Mouse (Mus musculus): Measurements from ENCODE around the gene Olfr622. TPM values are rescaled to one million over a fixed set of nuclear protein-coding genes. Genes with fewer than 3 reads are reported as not detected.

Gene Olfr622
- not detected in 2 replicates for polyA plus RNA-seq (2016; fragmentation: Nextera tagmentation; extraction: Ambion mirVana)

- 80% methylated on average over 1 of the region's 1 CpGs for WGBS
- H3K36me3 ChIP-seq = no peaks in the 10 kb centered on the region
- no peak within 1 kb of the TSS for H3K4me3 ChIP-seq
- no peak within 1 kb of the TSS for H3K27ac ChIP-seq (ENCODE audit: poor library complexity, severe bottlenecking)
- ATAC-seq (ENCODE audit: insufficient number of reproducible peaks, low FRiP score) = no peak
- no peaks in the 10 kb centered on the region for H3K4me1 ChIP-seq (replicated peaks)
- no peaks in the 10 kb centered on the region for H3K27me3 ChIP-seq (replicated peaks)
- no peak within 1 kb of the TSS for H3K4me2 ChIP-seq
- H3K9ac ChIP-seq = no peak within 1 kb of the TSS
- no peaks in the 10 kb centered on the region for H3K9me3 ChIP-seq (replicated peaks)
Measured at GRCm38 (mm10) chr7:103642602-103643001, at the start of gene Olfr622. TSS of gene Olfr622 (minus strand) at chr7:103642702.

GRCm38 (mm10) chr7:103682420-103682819 is 39.9 kb upstream of the Olfr622 start, which contains the start of gene Olfr625-ps1:
TSS of gene Olfr625-ps1 (plus strand) at chr7:103682720.
- Histone ChIP-seq H3K9ac (no peak within 1 kb of the TSS), H3K36me3 (no peaks in the 10 kb centered on the region), H3K27ac (ENCODE audit: poor library complexity, severe bottlenecking) (no peak within 1 kb of the TSS), H3K4me3 (no peak within 1 kb of the TSS), H3K27me3 (replicated peaks) (no peaks in the 10 kb centered on the region), H3K9me3 (replicated peaks) (no peaks in the 10 kb centered on the region), H3K4me2 (no peak within 1 kb of the TSS), H3K4me1 (replicated peaks) (no peaks in the 10 kb centered on the region)
- no peak for ATAC-seq (ENCODE audit: insufficient number of reproducible peaks, low FRiP score)

- Histone ChIP-seq H3K4me2 (no peak within 1 kb of the TSS), H3K9ac (no peak within 1 kb of the TSS), H3K36me3 (no peaks in the 10 kb centered on the region), H3K27me3 (replicated peaks) (no peaks in the 10 kb centered on the region), H3K27ac (ENCODE audit: poor library complexity, severe bottlenecking) (no peak within 1 kb of the TSS), H3K4me1 (replicated peaks) (no peaks in the 10 kb centered on the region), H3K9me3 (replicated peaks) (no peaks in the 10 kb centered on the region), H3K4me3 (no peak within 1 kb of the TSS)
- WGBS = 81% methylated on average over 2 of the region's 2 CpGs
- no peak for ATAC-seq (ENCODE audit: insufficient number of reproducible peaks, low FRiP score)
Measured at GRCm38 (mm10) chr7:103671091-103671490, 28.6 kb upstream of the Olfr622 start, which contains the start of gene Olfr624. TSS of gene Olfr624 (minus strand) at chr7:103671191.

- H3K36me3 ChIP-seq = no peaks in the 10 kb centered on the region
- H3K27ac ChIP-seq (ENCODE audit: poor library complexity, severe bottlenecking) = no peak within 1 kb of the TSS
- H3K4me3 ChIP-seq = no peak within 1 kb of the TSS
- H3K4me1 ChIP-seq (replicated peaks) = no peaks in the 10 kb centered on the region
- H3K9ac ChIP-seq = no peak within 1 kb of the TSS
- no peaks in the 10 kb centered on the region for H3K9me3 ChIP-seq (replicated peaks)
- H3K27me3 ChIP-seq (replicated peaks) = no peaks in the 10 kb centered on the region
- no peak within 1 kb of the TSS for H3K4me2 ChIP-seq
- ATAC-seq (ENCODE audit: insufficient number of reproducible peaks, low FRiP score) = no peak
Measured at GRCm38 (mm10) chr7:103663598-103663997, 21.1 kb upstream of the Olfr622 start, which contains the start of gene Olfr623. TSS of gene Olfr623 (minus strand) at chr7:103663698.

- ATAC-seq (ENCODE audit: insufficient number of reproducible peaks, low FRiP score) = no peak
- no peak overlapping the region for H3K4me2 ChIP-seq
- no peaks in the 10 kb centered on the region for H3K4me1 ChIP-seq (replicated peaks)
- no peak overlapping the region for H3K27ac ChIP-seq (ENCODE audit: poor library complexity, severe bottlenecking)
- no peak overlapping the region for H3K9ac ChIP-seq
- 82% methylated on average over 4 of the region's 4 CpGs for WGBS
- H3K9me3 ChIP-seq (replicated peaks) = no peaks in the 10 kb centered on the region
- H3K27me3 ChIP-seq (replicated peaks) = no peaks in the 10 kb centered on the region
- H3K36me3 ChIP-seq = no peaks in the 10 kb centered on the region
- H3K4me3 ChIP-seq = no peak overlapping the region
Measured at GRCm38 (mm10) chr7:103644070-103644469, 1.6 kb upstream of the Olfr622 start.

- H3K9me3 ChIP-seq (replicated peaks) = no peaks in the 10 kb centered on the region
- no peaks in the 10 kb centered on the region for H3K27me3 ChIP-seq (replicated peaks)
- H3K36me3 ChIP-seq = no peaks in the 10 kb centered on the region
- H3K4me1 ChIP-seq (replicated peaks) = no peaks in the 10 kb centered on the region
- ATAC-seq (ENCODE audit: insufficient number of reproducible peaks, low FRiP score) = no peak
- H3K9ac ChIP-seq = no peak overlapping the region
- no peak overlapping the region for H3K4me3 ChIP-seq
- no peak overlapping the region for H3K27ac ChIP-seq (ENCODE audit: poor library complexity, severe bottlenecking)
- H3K4me2 ChIP-seq = no peak overlapping the region
Measured at GRCm38 (mm10) chr7:103636795-103637194, 5.7 kb downstream of the Olfr622 start.

GRCm38 (mm10) chr7:103612434-103612833 is 30.1 kb downstream of the Olfr622 start, which contains the start of gene Olfr620:
TSS of gene Olfr620 (minus strand) at chr7:103612534.
- H3K27me3 ChIP-seq (replicated peaks) = no peaks in the 10 kb centered on the region
- WGBS = 59% methylated on average over 2 of the region's 2 CpGs
- no peak within 1 kb of the TSS for H3K9ac ChIP-seq
- ATAC-seq (ENCODE audit: insufficient number of reproducible peaks, low FRiP score) = no peak
- no peak within 1 kb of the TSS for H3K27ac ChIP-seq (ENCODE audit: poor library complexity, severe bottlenecking)
- no peaks in the 10 kb centered on the region for H3K36me3 ChIP-seq
- H3K9me3 ChIP-seq (replicated peaks) = no peaks in the 10 kb centered on the region
- no peak within 1 kb of the TSS for H3K4me2 ChIP-seq
- H3K4me3 ChIP-seq = no peak within 1 kb of the TSS
- no peaks in the 10 kb centered on the region for H3K4me1 ChIP-seq (replicated peaks)

- no peaks in the 10 kb centered on the region for H3K4me1 ChIP-seq (replicated peaks)
- no peak overlapping the region for H3K9ac ChIP-seq
- no peaks in the 10 kb centered on the region for H3K9me3 ChIP-seq (replicated peaks)
- no peak overlapping the region for H3K4me2 ChIP-seq
- H3K27ac ChIP-seq (ENCODE audit: poor library complexity, severe bottlenecking) = no peak overlapping the region
- no peak for ATAC-seq (ENCODE audit: insufficient number of reproducible peaks, low FRiP score)
- no peak overlapping the region for H3K4me3 ChIP-seq
- 78% methylated on average over 2 of the region's 2 CpGs for WGBS
- no peaks in the 10 kb centered on the region for H3K27me3 ChIP-seq (replicated peaks)
- H3K36me3 ChIP-seq = no peaks in the 10 kb centered on the region
Measured at GRCm38 (mm10) chr7:103607425-103607824, 35.1 kb downstream of the Olfr622 start.

- Histone ChIP-seq H3K4me2 (no peak within 1 kb of the TSS), H3K4me1 (replicated peaks) (no peaks in the 10 kb centered on the region), H3K4me3 (no peak within 1 kb of the TSS), H3K9me3 (replicated peaks) (no peaks in the 10 kb centered on the region), H3K27ac (ENCODE audit: poor library complexity, severe bottlenecking) (no peak within 1 kb of the TSS), H3K27me3 (replicated peaks) (no peaks in the 10 kb centered on the region), H3K9ac (no peak within 1 kb of the TSS), H3K36me3 (no peaks in the 10 kb centered on the region)
- no peak for ATAC-seq (ENCODE audit: insufficient number of reproducible peaks, low FRiP score)
Measured at GRCm38 (mm10) chr7:103600275-103600674, 42.2 kb downstream of the Olfr622 start, which contains the start of gene Olfr619. TSS of gene Olfr619 (plus strand) at chr7:103600575.

- H3K9me3 ChIP-seq (replicated peaks) = no peaks in the 10 kb centered on the region
- H3K36me3 ChIP-seq = no peaks in the 10 kb centered on the region
- WGBS = 46% methylated on average over 2 of the region's 2 CpGs
- H3K4me3 ChIP-seq = no peak within 1 kb of the TSS
- H3K9ac ChIP-seq = no peak within 1 kb of the TSS
- no peaks in the 10 kb centered on the region for H3K27me3 ChIP-seq (replicated peaks)
- H3K27ac ChIP-seq (ENCODE audit: poor library complexity, severe bottlenecking) = no peak within 1 kb of the TSS
- H3K4me1 ChIP-seq (replicated peaks) = no peaks in the 10 kb centered on the region
- ATAC-seq (ENCODE audit: insufficient number of reproducible peaks, low FRiP score) = no peak
- no peak within 1 kb of the TSS for H3K4me2 ChIP-seq
Measured at GRCm38 (mm10) chr7:103589803-103590202, 52.7 kb downstream of the Olfr622 start, which contains the start of gene Olfr618. TSS of gene Olfr618 (plus strand) at chr7:103590103.

Data from heart, embryonic 12.5 days (tissue).